Mouse (Mus musculus): ENCODE measurements around the gene Lef1. TPM values are rescaled to one million over a fixed set of nuclear protein-coding genes. Genes with fewer than 3 reads are reported as not detected.

Lef1 gene
- polyA plus RNA-seq, 1 experiment from 2014 or later, result 3.7 TPM

GRCm38 (mm10) chr3:131111851-131112572 is 1.7 kb downstream of the Lef1 start:
- Histone ChIP-seq H3K27ac (ENCODE audit: low read depth, low read length) (no peak overlapping the region), H3K36me3 (ENCODE audit: control insufficient read depth, insufficient read depth, low read length) (no peaks in the 10 kb centered on the region), H3K9ac (replicated peaks; ENCODE audit: low read depth, low read length) (peak overlapping the region; percentile 28; the same call in 1 of the 2 replicates), H3K4me1 (ENCODE audit: control insufficient read depth, insufficient read depth, low read length) (peaks cover 19% of the 10 kb centered on the region; the same call in 1 of the 2 replicates), H3K4me2 (ENCODE audit: low read depth, low read length) (peak overlapping the region; percentile 57), H3K27me3 (ENCODE audit: control insufficient read depth, insufficient read depth, low read length) (peaks cover 22% of the 10 kb centered on the region), H3K9me3 (ENCODE audit: control insufficient read depth, low read length) (no peaks in the 10 kb centered on the region), H3K4me3 (ENCODE audit: low read depth, low read length) (peak overlapping the region; percentile 36)
- peak; percentile 49; the same call in 1 of the 2 replicates for ATAC-seq (ENCODE audit: low read depth)
- WGBS, result under 1% methylated on average over 69 of the region's 69 CpGs

GRCm38 (mm10) chr3:131112573-131112955 is 2.3 kb downstream of the Lef1 start:
- peaks cover 22% of the 10 kb centered on the region for H3K27me3 ChIP-seq (ENCODE audit: control insufficient read depth, insufficient read depth, low read length)
- H3K4me1 ChIP-seq (ENCODE audit: control insufficient read depth, insufficient read depth, low read length), result peaks cover 19% of the 10 kb centered on the region; the same call in 1 of the 2 replicates
- no peaks in the 10 kb centered on the region for H3K36me3 ChIP-seq (ENCODE audit: control insufficient read depth, insufficient read depth, low read length)
- no peak overlapping the region for H3K9ac ChIP-seq (replicated peaks; ENCODE audit: low read depth, low read length)
- H3K9me3 ChIP-seq (ENCODE audit: control insufficient read depth, low read length), result no peaks in the 10 kb centered on the region
- 0% methylated on average over 7 of the region's 7 CpGs for whole genome bisulfite sequencing
- H3K4me2 ChIP-seq (ENCODE audit: low read depth, low read length), result peak overlapping the region; percentile 57
- H3K4me3 ChIP-seq (ENCODE audit: low read depth, low read length), result peak overlapping the region; percentile 36
- ATAC-seq (ENCODE audit: low read depth), result no peak
- H3K27ac ChIP-seq (ENCODE audit: low read depth, low read length), result no peak overlapping the region

- H3K9me3 ChIP-seq (ENCODE audit: control insufficient read depth, low read length), result no peaks in the 10 kb centered on the region
- peaks cover 19% of the 10 kb centered on the region; the same call in 1 of the 2 replicates for H3K4me1 ChIP-seq (ENCODE audit: control insufficient read depth, insufficient read depth, low read length)
- peak overlapping the region; percentile 57; the same call in 1 of the 2 replicates for H3K4me2 ChIP-seq (ENCODE audit: low read depth, low read length)
- H3K9ac ChIP-seq (replicated peaks; ENCODE audit: low read depth, low read length), result no peak overlapping the region
- no peaks in the 10 kb centered on the region for H3K36me3 ChIP-seq (ENCODE audit: control insufficient read depth, insufficient read depth, low read length)
- H3K27me3 ChIP-seq (ENCODE audit: control insufficient read depth, insufficient read depth, low read length), result peaks cover 22% of the 10 kb centered on the region
- ATAC-seq (ENCODE audit: low read depth), result no peak
- 0 out of 2 replicates have a peak overlapping the region, but pooled peaks have one; percentile 36 for H3K4me3 ChIP-seq (ENCODE audit: low read depth, low read length)
- H3K27ac ChIP-seq (ENCODE audit: low read depth, low read length), result no peak overlapping the region
- WGBS, result 7% methylated on average over 13 of the region's 13 CpGs
Observed at GRCm38 (mm10) chr3:131113029-131113428, 2.8 kb downstream of the Lef1 start.

GRCm38 (mm10) chr3:131116116-131116515 is 5.8 kb downstream of the Lef1 start:
- H3K36me3 ChIP-seq (ENCODE audit: control insufficient read depth, insufficient read depth, low read length), result no peaks in the 10 kb centered on the region
- H3K9me3 ChIP-seq (ENCODE audit: control insufficient read depth, low read length), result no peaks in the 10 kb centered on the region
- no peak overlapping the region for H3K4me2 ChIP-seq (ENCODE audit: low read depth, low read length)
- peaks cover 12% of the 10 kb centered on the region for H3K27me3 ChIP-seq (ENCODE audit: control insufficient read depth, insufficient read depth, low read length)
- H3K4me3 ChIP-seq (ENCODE audit: low read depth, low read length), result no peak overlapping the region
- H3K27ac ChIP-seq (ENCODE audit: low read depth, low read length), result no peak overlapping the region
- H3K9ac ChIP-seq (replicated peaks; ENCODE audit: low read depth, low read length), result no peak overlapping the region
- peaks cover 14% of the 10 kb centered on the region; the same call in 1 of the 2 replicates for H3K4me1 ChIP-seq (ENCODE audit: control insufficient read depth, insufficient read depth, low read length)
- ATAC-seq (ENCODE audit: low read depth), result no peak
- 91% methylated on average over 13 of the region's 13 CpGs for WGBS

GRCm38 (mm10) chr3:131117352-131117751 is 7.1 kb downstream of the Lef1 start:
- WGBS, result 90% methylated on average over 15 of the region's 15 CpGs
- Histone ChIP-seq H3K4me3 (ENCODE audit: low read depth, low read length) (no peak overlapping the region), H3K4me2 (ENCODE audit: low read depth, low read length) (no peak overlapping the region)

GRCm38 (mm10) chr3:131117883-131118282 is 7.6 kb downstream of the Lef1 start:
- Histone ChIP-seq H3K36me3 (ENCODE audit: control insufficient read depth, insufficient read depth, low read length) (no peaks in the 10 kb centered on the region), H3K4me1 (ENCODE audit: control insufficient read depth, insufficient read depth, low read length) (no peaks in the 10 kb centered on the region), H3K27me3 (ENCODE audit: control insufficient read depth, insufficient read depth, low read length) (peaks cover 8% of the 10 kb centered on the region; the same call in 1 of the 2 replicates), H3K27ac (ENCODE audit: low read depth, low read length) (no peak overlapping the region), H3K9ac (replicated peaks; ENCODE audit: low read depth, low read length) (no peak overlapping the region), H3K4me2 (ENCODE audit: low read depth, low read length) (no peak overlapping the region), H3K4me3 (ENCODE audit: low read depth, low read length) (no peak overlapping the region), H3K9me3 (ENCODE audit: control insufficient read depth, low read length) (no peaks in the 10 kb centered on the region)
- no peak for ATAC-seq (ENCODE audit: low read depth)
- 52% methylated on average over 3 of the region's 3 CpGs for WGBS

More at GRCm38 (mm10) chr3:131117352-131117751, 7.1 kb downstream of the Lef1 start:
- Histone ChIP-seq H3K27ac (ENCODE audit: low read depth, low read length) (no peak overlapping the region), H3K9ac (replicated peaks; ENCODE audit: low read depth, low read length) (no peak overlapping the region), H3K36me3 (ENCODE audit: control insufficient read depth, insufficient read depth, low read length) (no peaks in the 10 kb centered on the region), H3K9me3 (ENCODE audit: control insufficient read depth, low read length) (no peaks in the 10 kb centered on the region), H3K27me3 (ENCODE audit: control insufficient read depth, insufficient read depth, low read length) (peaks cover 8% of the 10 kb centered on the region; the same call in 1 of the 2 replicates), H3K4me1 (ENCODE audit: control insufficient read depth, insufficient read depth, low read length) (peaks cover 2% of the 10 kb centered on the region; the same call in 1 of the 2 replicates)
- ATAC-seq (ENCODE audit: low read depth), result no peak

DNA sequence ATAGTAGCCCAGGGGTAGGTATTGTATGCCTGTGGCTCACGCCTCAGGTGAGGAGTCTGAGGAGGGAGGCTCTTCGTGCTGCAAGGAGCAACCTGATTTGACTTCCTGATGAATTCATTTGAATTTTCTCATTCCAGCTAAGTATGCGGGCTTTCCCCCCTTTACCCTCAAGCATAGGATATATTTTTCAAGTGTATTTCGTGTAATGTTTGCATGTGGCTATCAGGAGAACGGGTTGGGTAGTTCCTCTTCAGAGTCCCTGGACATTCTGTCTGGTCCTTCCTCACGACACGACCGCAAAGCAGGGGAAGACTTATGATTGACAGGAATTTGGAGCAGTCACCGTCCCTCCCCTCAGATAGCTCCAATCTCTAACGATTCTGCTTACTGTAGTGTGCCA is 9.2 kb downstream of the Lef1 start:
- WGBS, result 88% methylated on average over 10 of the region's 10 CpGs
- H3K4me2 ChIP-seq (ENCODE audit: low read depth, low read length), result no peak overlapping the region

GRCm38 (mm10) chr3:131123501-131123900 is 13.2 kb downstream of the Lef1 start:
- no peaks in the 10 kb centered on the region for H3K9me3 ChIP-seq (ENCODE audit: control insufficient read depth, low read length)
- H3K36me3 ChIP-seq (ENCODE audit: control insufficient read depth, insufficient read depth, low read length), result no peaks in the 10 kb centered on the region
- H3K4me3 ChIP-seq (ENCODE audit: low read depth, low read length), result no peak overlapping the region
- no peaks in the 10 kb centered on the region for H3K27me3 ChIP-seq (ENCODE audit: control insufficient read depth, insufficient read depth, low read length)
- no peak overlapping the region for H3K27ac ChIP-seq (ENCODE audit: low read depth, low read length)
- no peak overlapping the region for H3K4me2 ChIP-seq (ENCODE audit: low read depth, low read length)
- WGBS, result 91% methylated on average over 6 of the region's 6 CpGs
- ATAC-seq (ENCODE audit: low read depth), result no peak
- no peak overlapping the region for H3K9ac ChIP-seq (replicated peaks; ENCODE audit: low read depth, low read length)
- no peaks in the 10 kb centered on the region for H3K4me1 ChIP-seq (ENCODE audit: control insufficient read depth, insufficient read depth, low read length)

More for the DNA sequence above, 9.2 kb downstream of the Lef1 start:
- no peaks in the 10 kb centered on the region for H3K9me3 ChIP-seq (ENCODE audit: control insufficient read depth, low read length)
- H3K36me3 ChIP-seq (ENCODE audit: control insufficient read depth, insufficient read depth, low read length), result no peaks in the 10 kb centered on the region
- no peak for ATAC-seq (ENCODE audit: low read depth)
- no peaks in the 10 kb centered on the region for H3K4me1 ChIP-seq (ENCODE audit: control insufficient read depth, insufficient read depth, low read length)
- H3K4me3 ChIP-seq (ENCODE audit: low read depth, low read length), result no peak overlapping the region
- no peak overlapping the region for H3K27ac ChIP-seq (ENCODE audit: low read depth, low read length)
- H3K27me3 ChIP-seq (ENCODE audit: control insufficient read depth, insufficient read depth, low read length), result 0 out of 2 replicates have a peak, but pooled peaks cover under 1% of the 10 kb centered on the region
- H3K9ac ChIP-seq (replicated peaks; ENCODE audit: low read depth, low read length), result no peak overlapping the region

DNA sequence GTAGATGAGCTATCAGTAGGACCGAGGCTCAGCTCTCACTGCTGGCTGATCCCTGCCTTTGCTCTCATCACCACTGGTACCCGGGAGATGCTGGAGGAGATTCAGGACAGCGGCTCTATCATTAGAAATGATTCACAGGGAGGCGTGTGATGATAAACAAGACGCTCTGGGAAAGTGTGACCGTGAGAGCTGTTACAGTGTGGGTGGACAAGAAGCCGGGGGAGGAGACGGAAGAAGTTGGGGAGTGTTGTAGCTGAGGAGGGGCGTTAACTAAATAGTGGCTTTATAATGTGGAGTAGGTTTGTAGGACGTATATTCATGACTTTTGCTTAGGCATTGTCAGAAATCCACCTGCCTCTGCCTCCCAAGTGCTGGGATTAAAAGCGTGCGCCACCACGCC is 15.6 kb downstream of the Lef1 start:
- no peak overlapping the region for H3K27ac ChIP-seq (ENCODE audit: low read depth, low read length)
- 96% methylated on average over 13 of the region's 13 CpGs for whole genome bisulfite sequencing

More for the DNA sequence above, 15.6 kb downstream of the Lef1 start:
- Histone ChIP-seq H3K27me3 (ENCODE audit: control insufficient read depth, insufficient read depth, low read length) (no peaks in the 10 kb centered on the region), H3K4me2 (ENCODE audit: low read depth, low read length) (no peak overlapping the region), H3K9me3 (ENCODE audit: control insufficient read depth, low read length) (no peaks in the 10 kb centered on the region), H3K4me1 (ENCODE audit: control insufficient read depth, insufficient read depth, low read length) (no peaks in the 10 kb centered on the region), H3K9ac (replicated peaks; ENCODE audit: low read depth, low read length) (no peak overlapping the region), H3K4me3 (ENCODE audit: low read depth, low read length) (no peak overlapping the region), H3K36me3 (ENCODE audit: control insufficient read depth, insufficient read depth, low read length) (no peaks in the 10 kb centered on the region)
- no peak for ATAC-seq (ENCODE audit: low read depth)

Measured in neural tube, embryonic 14.5 days (tissue).